In the genomic region with DNA sequence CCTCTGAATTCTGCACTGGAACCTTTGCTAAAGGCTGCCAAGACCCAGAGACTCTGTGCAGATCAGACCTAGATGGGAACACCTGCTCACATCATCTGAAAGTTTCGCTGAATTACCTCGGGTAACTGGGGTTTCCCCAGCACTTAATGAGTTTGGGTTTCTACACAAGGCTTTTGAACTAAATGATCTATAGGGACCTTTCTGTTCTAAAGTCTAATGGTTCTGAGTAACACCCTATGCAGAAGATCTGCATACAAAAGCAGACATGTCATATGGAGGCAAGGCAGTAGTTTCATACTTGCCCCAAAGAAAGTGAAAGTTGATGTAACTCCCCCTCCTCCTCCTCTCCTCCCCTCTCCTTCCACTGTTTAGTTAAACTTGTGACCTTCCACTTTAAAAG, we compare ENCODE assay signal across 12 mouse cellular contexts.
"Had no signal": no experiment of that assay in that cellular context is flagged by ENCODE, and none has a peak within 500 bp of the region (broad histone marks: within the 10 kb centered on the region; RNA-seq: fewer than 3 reads in every experiment).

No protein-coding gene starts in this region.

- H3K27ac ChIP-seq: kidney, embryonic 15.5 days; limb, embryonic 13.5 days; liver, embryonic 14.5 days; midbrain, embryonic 15.5 days had no signal

- H3K27me3 ChIP-seq: kidney, embryonic 15.5 days; limb, embryonic 13.5 days; midbrain, embryonic 15.5 days had no signal

- H3K4me2 ChIP-seq: kidney, embryonic 15.5 days; limb, embryonic 13.5 days; midbrain, embryonic 11.5 days; midbrain, embryonic 15.5 days had no signal

- ATAC-seq: midbrain, embryonic 15.5 days had no signal

- H3K9me3 ChIP-seq: kidney, embryonic 15.5 days; limb, embryonic 13.5 days; midbrain, embryonic 15.5 days had no signal

- DNase-seq: kidney, adult 2 months; kidney, postnatal 14 days; left cerebral cortex, postnatal 4 days; lung, adult 18-20 months; lung, postnatal 36 days; right cerebral cortex, postnatal 14 days; thymus, postnatal 36 days had no signal

- H3K36me3 ChIP-seq: kidney, embryonic 15.5 days; limb, embryonic 13.5 days; midbrain, embryonic 15.5 days had no signal

- H3K9ac ChIP-seq: kidney, embryonic 15.5 days; limb, embryonic 13.5 days; liver, embryonic 14.5 days; midbrain, embryonic 15.5 days had no signal

- H3K4me3 ChIP-seq: kidney, embryonic 15.5 days; limb, embryonic 13.5 days; midbrain, embryonic 15.5 days had no signal

- H3K4me1 ChIP-seq: midbrain, embryonic 15.5 days had no signal
